Mouse (Mus musculus): ENCODE results near the gene Smarcad1.

Smarcad1 gene

DNA sequence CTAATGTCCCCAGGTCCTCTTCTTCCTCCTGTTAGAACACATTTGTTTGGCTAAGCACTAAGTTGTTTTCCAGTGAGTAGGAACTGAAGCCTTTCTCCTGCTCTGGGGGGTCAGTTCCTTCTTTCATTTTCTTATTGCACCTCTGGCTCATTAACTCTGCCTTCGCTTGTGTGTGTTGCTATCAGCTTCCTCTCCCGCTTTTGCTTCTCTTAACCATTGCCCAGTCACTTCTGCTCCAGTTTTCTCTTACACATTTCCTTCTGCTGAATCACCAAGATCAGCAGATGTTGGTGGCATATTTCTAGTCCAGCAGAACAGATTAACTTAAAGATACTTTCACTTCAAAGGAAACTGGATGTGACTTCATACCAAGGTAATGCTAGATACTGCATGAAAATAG lies 72.5 kb downstream of the Smarcad1 start:
- no peak for DNase-seq (ENCODE audit: low spot score)

GRCm38 (mm10) chr6:65117540-65117939 lies 75.2 kb downstream of the Smarcad1 start:
- no peak for DNase-seq (ENCODE audit: low spot score)

- DNase-seq (ENCODE audit: low spot score), result peak; percentile 32
Measured at GRCm38 (mm10) chr6:65126074-65126726, 83.8 kb downstream of the Smarcad1 start.

- no peak for DNase-seq (ENCODE audit: low spot score)
Measured at GRCm38 (mm10) chr6:65132376-65132775, 90.0 kb downstream of the Smarcad1 start.

- DNase-seq (ENCODE audit: low spot score), result no peak
Measured at GRCm38 (mm10) chr6:65137802-65138201, 95.4 kb downstream of the Smarcad1 start.

- DNase-seq (ENCODE audit: low spot score), result no peak
Measured at GRCm38 (mm10) chr6:65138243-65138642, 95.9 kb downstream of the Smarcad1 start.

GRCm38 (mm10) chr6:65140082-65140749 lies 97.8 kb downstream of the Smarcad1 start:
- peak; percentile 20 for DNase-seq (ENCODE audit: low spot score)

GRCm38 (mm10) chr6:65140750-65141243 lies 98.4 kb downstream of the Smarcad1 start:
- no peak for DNase-seq (ENCODE audit: low spot score)

GRCm38 (mm10) chr6:65142316-65142715 lies 99.9 kb downstream of the Smarcad1 start:
- no peak for DNase-seq (ENCODE audit: low spot score)

GRCm38 (mm10) chr6:65144621-65145205 lies 102.3 kb downstream of the Smarcad1 start, which contains the start of gene Hpgds:
Gene Hpgds (minus strand): TSS chr6:65144908.
- DNase-seq (ENCODE audit: low spot score), result no peak

- no peak for DNase-seq (ENCODE audit: low spot score)
Measured at GRCm38 (mm10) chr6:65146363-65146762, 104.0 kb downstream of the Smarcad1 start.

DNA sequence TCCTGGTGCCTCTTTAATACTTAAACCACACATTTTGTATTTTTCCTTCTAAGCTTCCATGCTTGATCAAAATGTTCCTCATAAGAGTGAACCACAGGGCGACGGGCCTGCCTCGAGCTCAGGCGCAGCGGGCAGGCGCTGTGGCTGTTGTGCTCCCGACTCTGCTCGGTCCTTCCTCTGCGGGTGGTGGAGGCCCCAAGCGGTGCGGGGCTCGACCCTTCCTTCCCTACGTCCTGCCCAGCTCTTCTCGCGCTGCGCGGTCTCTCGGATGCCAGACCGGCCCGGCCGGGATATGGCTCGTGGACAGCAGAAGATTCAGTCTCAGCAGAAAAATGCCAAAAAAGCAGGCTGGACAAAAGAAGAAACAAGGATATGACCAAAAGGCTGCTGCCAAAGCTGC lies 108.3 kb downstream of the Smarcad1 start:
- no peak for DNase-seq (ENCODE audit: low spot score)

DNA sequence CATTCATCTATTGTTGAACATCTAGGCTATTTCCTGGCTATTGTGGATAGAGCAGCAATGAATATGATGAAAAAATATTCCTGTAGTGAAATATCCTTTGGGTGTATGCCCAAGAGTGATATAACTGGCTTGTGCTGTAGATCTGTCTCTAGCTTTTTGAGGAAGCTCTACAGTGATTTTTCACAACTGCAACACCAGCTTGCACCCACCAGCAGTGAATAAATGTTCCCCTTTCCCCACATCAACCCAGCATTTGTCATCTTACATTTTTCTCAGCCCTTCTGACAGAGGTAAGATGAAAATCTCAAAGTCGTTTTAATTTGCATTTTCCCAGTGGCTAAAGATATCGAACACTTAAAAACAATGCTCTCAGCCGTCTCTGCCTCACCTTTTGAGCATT lies 111.2 kb downstream of the Smarcad1 start:
- no peak for DNase-seq (ENCODE audit: low spot score)

DNA sequence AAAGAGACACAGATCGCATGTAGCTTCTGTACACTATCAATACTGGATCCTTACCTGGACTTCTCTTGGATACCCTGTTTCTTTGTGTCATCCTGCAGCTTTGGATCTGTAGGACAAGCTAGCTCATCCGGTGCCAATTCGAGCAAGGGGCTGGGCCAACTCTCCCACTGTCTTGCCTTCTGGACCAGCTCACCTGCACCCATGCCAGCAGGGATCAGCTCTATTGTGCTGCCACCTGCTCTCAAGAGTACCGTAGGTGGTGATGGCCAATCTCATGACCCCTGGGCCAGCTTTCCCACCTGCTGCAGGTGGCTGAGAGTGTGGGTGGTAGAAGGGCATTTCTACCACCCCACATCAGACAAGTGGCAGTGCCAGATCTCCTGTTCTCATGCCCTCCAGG lies 114.7 kb downstream of the Smarcad1 start:
- no peak for DNase-seq (ENCODE audit: low spot score)

DNA sequence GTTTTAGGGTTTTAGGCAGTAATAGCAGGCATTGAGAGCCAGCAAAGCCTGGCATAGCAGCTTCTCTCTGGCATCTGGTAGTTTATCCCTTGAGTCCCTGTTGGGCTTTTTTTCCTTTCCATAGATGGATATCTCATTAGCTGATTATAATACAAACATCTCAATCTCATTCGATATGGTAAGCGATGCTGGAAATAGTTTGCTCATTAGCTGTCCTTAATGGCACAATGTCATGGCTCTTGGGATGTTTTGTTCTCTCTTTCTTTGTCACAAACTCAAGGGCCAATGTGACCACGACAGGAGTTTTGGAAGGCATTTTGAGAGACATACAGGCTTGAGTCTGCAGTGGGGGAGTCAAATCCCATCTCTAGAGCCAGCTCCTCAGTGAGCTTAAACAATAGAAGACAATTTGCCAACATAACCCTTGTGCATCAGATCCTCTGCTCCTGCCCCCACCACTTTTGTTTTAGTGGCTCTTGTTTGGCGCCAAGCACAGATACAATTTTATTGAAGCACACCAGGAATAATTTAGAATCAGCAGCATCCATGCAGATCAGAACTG lies 117.1 kb downstream of the Smarcad1 start:
- no peak for DNase-seq (ENCODE audit: low spot score)

DNA sequence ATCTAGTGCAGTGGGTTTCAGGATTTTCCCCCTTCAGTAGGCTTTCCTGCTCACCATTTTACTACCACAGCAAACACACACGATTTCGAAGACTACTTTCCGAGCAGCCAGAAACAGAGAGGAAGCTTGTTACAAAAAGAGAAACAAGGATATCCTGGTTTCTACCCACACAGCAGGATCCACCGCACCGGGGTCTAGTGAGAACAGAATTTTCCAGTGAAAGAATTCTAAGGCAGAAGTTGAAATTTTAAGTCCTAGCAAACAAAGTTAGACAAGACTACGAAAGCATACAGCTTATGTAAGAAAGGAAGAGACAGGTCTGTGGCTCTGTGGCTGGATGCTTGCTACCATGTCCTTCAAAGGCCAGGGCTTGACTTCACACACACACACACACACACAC lies 121.8 kb downstream of the Smarcad1 start:
- DNase-seq (ENCODE audit: low spot score), result no peak

DNA sequence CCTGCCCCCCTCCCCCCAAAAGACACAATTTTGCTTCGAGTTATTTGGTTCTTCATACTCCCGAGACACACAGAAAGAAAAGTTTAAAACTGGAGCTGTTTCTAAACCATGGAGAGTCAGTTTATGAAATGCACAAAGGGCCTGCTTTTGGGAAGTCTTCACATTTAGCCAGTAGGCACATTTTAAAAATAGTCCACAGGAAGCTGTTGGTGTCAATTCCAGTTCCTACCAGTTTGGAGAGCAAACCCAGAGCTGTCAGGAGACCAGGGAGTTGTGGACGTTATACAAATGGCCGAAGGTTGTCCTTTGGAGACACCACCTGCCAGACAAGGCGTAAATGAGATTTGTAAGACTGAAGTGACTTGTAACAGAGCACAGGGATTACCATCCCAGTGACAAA lies 122.6 kb downstream of the Smarcad1 start:
- DNase-seq (ENCODE audit: low spot score), result no peak
